Comparison of ENCODE assay signal across 1 mouse cellular context in the genomic region with DNA sequence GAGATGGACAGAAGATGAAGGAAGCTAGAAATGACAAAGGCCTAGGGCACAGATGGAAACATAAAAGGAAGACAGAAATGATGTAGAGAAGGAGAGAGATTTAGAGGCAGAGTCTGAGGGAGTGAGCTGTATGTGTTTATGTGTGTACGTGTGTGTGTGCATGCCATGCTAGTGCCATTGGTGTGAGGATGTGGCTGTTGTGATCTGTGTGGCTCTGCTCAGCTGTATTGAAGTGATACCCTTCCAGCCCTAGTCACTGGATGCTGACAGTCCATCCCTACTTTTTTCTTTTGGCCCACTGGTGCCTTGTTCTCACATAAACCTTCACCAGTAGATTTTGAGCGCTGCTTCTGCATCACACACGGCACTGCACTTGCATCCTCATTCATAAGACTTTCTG.
A peak's percentile ranks its signal among the peaks of the same experiment; 100 is the strongest.
TF ChIP-seq lines count a peak whose summit lies in the region.

No protein-coding gene starts in this region.

TF ChIP-seq in MEL, 35 proteins besides CTCF, POLR2A, EP300 and RAD21:
- no peak for TF ChIP-seq SIN3A (IDR thresholded peaks at IDR 0.05; ENCODE audit: low read length)
- TF ChIP-seq POLR2AphosphoS5 (IDR thresholded peaks at IDR 0.05; ENCODE audit: borderline replicate concordance, low read depth, low read length): peak; percentile 69; the same call in 1 of the 2 replicates
- no peak for TF ChIP-seq GATA1 (IDR thresholded peaks at IDR 0.05; ENCODE audit: low read depth, low read length)
- no peak for TF ChIP-seq USF1 (IDR thresholded peaks at IDR 0.05; ENCODE audit: low read depth, low read length)
- TF ChIP-seq CHD2 (IDR thresholded peaks at IDR 0.05; ENCODE audit: low read length): no peak
- no peak for TF ChIP-seq E2F4 (IDR thresholded peaks at IDR 0.05; ENCODE audit: borderline replicate concordance, low read depth, low read length)
- no peak for TF ChIP-seq ZKSCAN1 (IDR thresholded peaks at IDR 0.05; ENCODE audit: low read depth, low read length)
TF ChIP-seq in MEL: peak in this region for 1.
